In the genomic region with DNA sequence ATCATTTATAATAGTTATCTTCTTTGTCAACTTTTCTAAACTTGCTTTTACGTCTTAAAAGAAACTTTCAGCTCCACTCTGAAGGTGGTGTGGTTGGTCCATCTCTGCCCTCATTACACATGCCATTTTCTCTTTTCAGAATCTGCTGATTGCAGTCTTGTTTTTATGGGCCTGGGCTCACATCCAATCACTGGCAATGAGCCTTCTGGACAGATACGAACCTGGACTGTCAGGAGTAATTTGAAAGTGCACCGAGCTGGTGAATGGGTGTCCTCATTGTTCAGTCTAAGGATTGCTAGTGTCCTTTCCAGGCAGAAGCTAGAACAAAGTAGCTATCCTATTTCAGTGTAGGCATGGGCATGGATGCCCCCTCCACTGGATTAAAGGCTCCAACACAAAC, we compare ENCODE assay signal across 36 mouse cellular contexts. TPM values are rescaled to one million over a fixed set of nuclear protein-coding genes. Genes with fewer than 3 reads are reported as not detected.
DNase-seq lines count a peak whose midpoint lies in the region; TF ChIP-seq lines count a peak whose summit lies in the region.
"Had no signal": no experiment of that assay in that cellular context is flagged by ENCODE, and none has a peak within 500 bp of the region (broad histone marks: within the 10 kb centered on the region; RNA-seq: fewer than 3 reads in every experiment).

No protein-coding gene starts in this region.

- peak; percentile 66 to 74 for DNase-seq in cerebellum, postnatal 10 days
- no peak for DNase-seq in cerebellum, adult 18-20 months
- peak; percentile 38 for DNase-seq in gastrocnemius, adult 2 months
- DNase-seq in gastrocnemius, adult 18-20 months (ENCODE audit: low spot score), result no peak
- peak; percentile 28 for DNase-seq in kidney, adult 2 months
- no peak for DNase-seq in kidney, postnatal 10 days
- peak; percentile 56 for DNase-seq in Muller cell, postnatal 12 days (ENCODE audit: inconsistent ontology term)
- no peak for DNase-seq in lung, postnatal 4 days
- DNase-seq: adrenal gland, postnatal 25 days; embryo, embryonic 11 days; gastrocnemius, postnatal 25 days; heart, adult 2 months; heart, postnatal 4 days; layer of hippocampus, postnatal 36 days; liver; lung, adult 2 months; lung, postnatal 10 days; right cerebral cortex, adult 18-20 months; spleen, adult 18-20 months; thymus, postnatal 14 days had no signal

- no peak for TF ChIP-seq POLR2A in kidney, adult 2 months (IDR thresholded peaks at IDR 0.05; ENCODE audit: low read depth, low read length)

- TF ChIP-seq CTCF in gastrocnemius, adult 2 months (IDR thresholded peaks at IDR 0.05), result no peak
- no peak for TF ChIP-seq CTCF in kidney, adult 2 months (conservative IDR thresholded peaks at IDR 0.05; ENCODE audit: insufficient read depth, insufficient read length, low read depth, low read length)

- no peaks in the 10 kb centered on the region for H3K36me3 ChIP-seq in kidney, adult 2 months (ENCODE audit: control insufficient read depth, insufficient read depth, low read length)
- H3K36me3 ChIP-seq: embryonic facial prominence, embryonic 12.5 days; G1E; heart, embryonic 12.5 days; hindbrain, embryonic 13.5 days; midbrain, embryonic 15.5 days; neural tube, embryonic 12.5 days had no signal

- WGBS in kidney, adult 2 months, result 36% methylated on average over 3 of the region's 3 CpGs

- no peak overlapping the region for H3K27ac ChIP-seq in gastrocnemius, adult 2 months
- H3K27ac ChIP-seq in kidney, adult 2 months (ENCODE audit: insufficient read depth, low read depth, low read length), result no peak overlapping the region
- H3K27ac ChIP-seq: embryonic facial prominence, embryonic 12.5 days; heart, adult 2 months; hindbrain, embryonic 13.5 days; liver, embryonic 14.5 days; midbrain, embryonic 15.5 days; neural tube, embryonic 12.5 days had no signal

- H3K4me3 ChIP-seq in gastrocnemius, adult 2 months, result no peak overlapping the region
- no peak overlapping the region for H3K4me3 ChIP-seq in kidney, adult 2 months (ENCODE audit: insufficient read depth, low read depth, low read length)
- H3K4me3 ChIP-seq: embryonic facial prominence, embryonic 12.5 days; heart, adult 2 months; heart, embryonic 12.5 days; hindbrain, embryonic 13.5 days; midbrain, embryonic 15.5 days; neural tube, embryonic 12.5 days had no signal

- H3K4me1 ChIP-seq in kidney, adult 2 months (ENCODE audit: control insufficient read depth, insufficient read depth, low read length), result no peaks in the 10 kb centered on the region
- H3K4me1 ChIP-seq: embryonic facial prominence, embryonic 12.5 days; heart, embryonic 12.5 days; hindbrain, embryonic 13.5 days; midbrain, embryonic 15.5 days; neural tube, embryonic 12.5 days had no signal

- intact Hi-C loops in gastrocnemius, adult 2 months (cut with DNase I), result no loop called here

- H3K27me3 ChIP-seq in kidney, adult 2 months (replicated peaks; ENCODE audit: control insufficient read depth, insufficient read depth, low read length), result no peaks in the 10 kb centered on the region
- H3K27me3 ChIP-seq: embryonic facial prominence, embryonic 12.5 days; heart, embryonic 12.5 days; hindbrain, embryonic 13.5 days; midbrain, embryonic 15.5 days; neural tube, embryonic 12.5 days; Patski had no signal

RNA-seq across cellular contexts. Expression of gene 1810065E05Rik, which starts 12.8 kb away (rescaled TPM):
- not detected for total RNA-seq in gastrocnemius, adult 2 months (2021)
- not detected for total RNA-seq in gastrocnemius, adult 18-20 months (2021)
- not detected in 2 replicates for polyA plus RNA-seq in kidney, adult 2 months (2012; rRNA removed)
- total RNA-seq: adrenal gland, postnatal 25 days; G1E; gastrocnemius, postnatal 25 days; heart, adult 2 months; heart, postnatal 4 days; layer of hippocampus, adult 8-10 months; layer of hippocampus, postnatal 36 days; left cerebral cortex, postnatal 10 days had no signal
- polyA plus RNA-seq: embryonic facial prominence, embryonic 12.5 days; forebrain, embryonic 16.5 days; G1E; heart, adult 2 months; heart, embryonic 12.5 days; heart, postnatal 0 days; hindbrain, embryonic 13.5 days; limb, embryonic 11.5 days; liver, embryonic 14.5 days; lung, adult 2 months; midbrain, embryonic 15.5 days; neural tube, embryonic 12.5 days; stomach, embryonic 16.5 days; urinary bladder, adult 2 months had no signal

RNA-seq across cellular contexts. Expression of gene Gm12253, which starts 24.3 kb away (rescaled TPM):
- not detected for total RNA-seq in gastrocnemius, adult 2 months (2021)
- total RNA-seq in gastrocnemius, adult 18-20 months (2021), result not detected
- polyA plus RNA-seq in kidney, adult 2 months (2012; rRNA removed), result not detected in 2 replicates
- total RNA-seq: adrenal gland, postnatal 25 days; G1E; gastrocnemius, postnatal 25 days; heart, adult 2 months; heart, postnatal 4 days; layer of hippocampus, adult 8-10 months; layer of hippocampus, postnatal 36 days; left cerebral cortex, postnatal 10 days had no signal
- polyA plus RNA-seq: embryonic facial prominence, embryonic 12.5 days; forebrain, embryonic 16.5 days; G1E; heart, adult 2 months; heart, embryonic 12.5 days; heart, postnatal 0 days; hindbrain, embryonic 13.5 days; intestine, embryonic 16.5 days; limb, embryonic 11.5 days; liver, embryonic 14.5 days; lung, adult 2 months; midbrain, embryonic 15.5 days; neural tube, embryonic 12.5 days; stomach, embryonic 16.5 days; urinary bladder, adult 2 months had no signal

RNA-seq across cellular contexts. Expression of gene Lypd8, which starts 29.2 kb away (rescaled TPM):
- total RNA-seq in gastrocnemius, adult 2 months (2021), result not detected
- not detected for total RNA-seq in gastrocnemius, adult 18-20 months (2021)
- polyA plus RNA-seq in kidney, adult 2 months (2012; rRNA removed), result 0.22 and 0.31 TPM in 2 replicates
- total RNA-seq: adrenal gland, postnatal 25 days; gastrocnemius, postnatal 25 days; heart, adult 2 months; heart, postnatal 4 days; left cerebral cortex, postnatal 10 days had no signal
- polyA plus RNA-seq: embryonic facial prominence, embryonic 12.5 days; forebrain, embryonic 16.5 days; heart, embryonic 12.5 days; hindbrain, embryonic 13.5 days; limb, embryonic 11.5 days; neural tube, embryonic 12.5 days; Patski had no signal

RNA-seq across cellular contexts. Expression of gene Lypd9, which starts 44.7 kb away (rescaled TPM):
- not detected for total RNA-seq in gastrocnemius, adult 2 months (2021)
- not detected for total RNA-seq in gastrocnemius, adult 18-20 months (2021)
- not detected in 2 replicates for polyA plus RNA-seq in kidney, adult 2 months (2012; rRNA removed)
- total RNA-seq: adrenal gland, postnatal 25 days; G1E; gastrocnemius, postnatal 25 days; heart, adult 2 months; heart, postnatal 4 days; layer of hippocampus, adult 8-10 months; layer of hippocampus, postnatal 36 days; left cerebral cortex, postnatal 10 days had no signal
- polyA plus RNA-seq: embryonic facial prominence, embryonic 12.5 days; forebrain, embryonic 16.5 days; G1E; heart, adult 2 months; heart, embryonic 12.5 days; heart, postnatal 0 days; hindbrain, embryonic 13.5 days; intestine, embryonic 16.5 days; limb, embryonic 11.5 days; liver, embryonic 14.5 days; lung, adult 2 months; midbrain, embryonic 15.5 days; neural tube, embryonic 12.5 days; Patski; stomach, embryonic 16.5 days; urinary bladder, adult 2 months had no signal

RNA-seq across cellular contexts. Expression of gene Olfr30, which starts 54.0 kb away (rescaled TPM):
- not detected for total RNA-seq in gastrocnemius, adult 2 months (2021)
- not detected for total RNA-seq in gastrocnemius, adult 18-20 months (2021)
- polyA plus RNA-seq in kidney, adult 2 months (2012; rRNA removed), result not detected in 2 replicates
- total RNA-seq: adrenal gland, postnatal 25 days; G1E; gastrocnemius, postnatal 25 days; heart, adult 2 months; heart, postnatal 4 days; layer of hippocampus, adult 8-10 months; layer of hippocampus, postnatal 36 days; left cerebral cortex, postnatal 10 days had no signal
- polyA plus RNA-seq: embryonic facial prominence, embryonic 12.5 days; forebrain, embryonic 16.5 days; G1E; heart, adult 2 months; heart, embryonic 12.5 days; heart, postnatal 0 days; hindbrain, embryonic 13.5 days; intestine, embryonic 16.5 days; limb, embryonic 11.5 days; liver, embryonic 14.5 days; lung, adult 2 months; midbrain, embryonic 15.5 days; neural tube, embryonic 12.5 days; stomach, embryonic 16.5 days; urinary bladder, adult 2 months had no signal

Comparison
In these comparisons a context has a peak if more than half of its experiments do, and no peak if none do; other contexts are left out.
1. DNase-seq: peak in cerebellum, postnatal 10 days (2 of 2), gastrocnemius, adult 2 months (single experiment), kidney, adult 2 months (single experiment) and Muller cell, postnatal 12 days (single experiment); none in cerebellum, adult 18-20 months (0 of 2), gastrocnemius, adult 18-20 months (single experiment), kidney, postnatal 10 days (single experiment) and lung, postnatal 4 days (0 of 2).